Mouse (Mus musculus) megakaryocyte, adult 5-6 weeks (primary cell): ENCODE data around the gene Naalad2. TPM values are rescaled to one million over a fixed set of nuclear protein-coding genes. Genes with fewer than 3 reads are reported as not detected.

Experiments
- total RNA-seq, 2 experiments: library from RNA; stranded (forward) in 1 of 2; stranded (reverse) in 1 of 2; fragments of 153-499, 151-499 nt in 1 of 2; fragments of 221-1000, 200-1000 nt in 1 of 2; gene quantifications; 2 replicates each; pipeline versions ENCODE4 v1.2.3 to v1.2.4; 2015 to 2017

The Naalad2 gene
- total RNA-seq, 2 experiments from 2014 or later = 0.88 TPM; not detected in 1

Other genes with a start within 250 kb of the Naalad2 start
- gene Chordc1, start 110.9 kb downstream of the Naalad2 start, total RNA-seq (2015) = 28.7 and 31.1 TPM in 2 replicates
- gene Chordc1, start 110.9 kb downstream of the Naalad2 start, total RNA-seq (2017) = 59.0 and 65.2 TPM in 2 replicates
- gene Ubtfl1, start 1.4 kb upstream of the Naalad2 start, total RNA-seq (2015) = not detected in 2 replicates
- not detected in 2 replicates for gene Ubtfl1, start 1.4 kb upstream of the Naalad2 start, total RNA-seq (2017)
- gene Mbd3l2, start 27.7 kb upstream of the Naalad2 start, total RNA-seq (2015) = not detected in 2 replicates
- gene Mbd3l2, start 27.7 kb upstream of the Naalad2 start, total RNA-seq (2017) = not detected in 2 replicates
- 0.21 and 0.27 TPM in 2 replicates for gene Zfp558, start 75.3 kb upstream of the Naalad2 start, total RNA-seq (2015)
- gene Zfp558, start 75.3 kb upstream of the Naalad2 start, total RNA-seq (2017) = 0.22 and 2.2 TPM in 2 replicates
- not detected in 2 replicates for gene Mbd3l1, start 75.4 kb upstream of the Naalad2 start, total RNA-seq (2015)
- not detected in 2 replicates for gene Mbd3l1, start 75.4 kb upstream of the Naalad2 start, total RNA-seq (2017)